ENCODE assay signal across 9 mouse cellular contexts in the genomic region with DNA sequence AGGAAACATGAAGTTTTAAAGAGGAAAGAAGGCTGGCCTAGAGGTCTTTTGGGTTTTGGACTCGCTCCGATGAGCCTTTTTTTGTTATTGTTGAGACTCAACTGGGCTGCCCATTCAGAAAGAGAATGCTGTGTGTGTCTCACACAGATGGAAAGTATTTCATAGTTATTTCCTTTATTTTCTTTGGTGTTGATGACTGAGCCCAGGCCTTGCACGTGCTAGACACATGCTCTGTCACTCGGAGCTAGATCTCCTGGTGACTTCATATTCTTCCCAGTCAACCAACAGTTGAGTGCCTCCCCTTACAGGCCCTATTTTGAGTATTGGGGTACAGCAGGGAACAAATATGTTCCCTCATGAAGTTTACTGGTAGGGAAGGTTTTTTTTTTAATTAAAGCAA. TPM values are rescaled to one million over a fixed set of nuclear protein-coding genes. Genes with fewer than 3 reads are reported as not detected.
DNase-seq lines count a peak whose midpoint lies in the region; ATAC-seq and TF ChIP-seq lines count a peak whose summit lies in the region.
"Had no signal": no experiment of that assay in that cellular context is flagged by ENCODE, and none has a peak within 500 bp of the region (broad histone marks: within the 10 kb centered on the region; RNA-seq: fewer than 3 reads in every experiment).

No protein-coding gene starts in this region.

- no peak for TF ChIP-seq CTCF in left cerebral cortex, adult 2 months (IDR thresholded peaks at IDR 0.05)

- WGBS in embryonic facial prominence, embryonic 12.5 days: 65% methylated on average over 4 of the region's 4 CpGs
- WGBS in intestine, embryonic 16.5 days: 57% methylated on average over 4 of the region's 4 CpGs
- 71% methylated on average over 4 of the region's 4 CpGs for WGBS in neural tube, embryonic 13.5 days

- no peaks in the 10 kb centered on the region for H3K9me3 ChIP-seq in embryonic facial prominence, embryonic 12.5 days
- no peaks in the 10 kb centered on the region for H3K9me3 ChIP-seq in intestine, embryonic 16.5 days (ENCODE audit: control insufficient read depth, low read length)
- H3K9me3 ChIP-seq in neural tube, embryonic 13.5 days: no peaks in the 10 kb centered on the region

- H3K4me1 ChIP-seq in embryonic facial prominence, embryonic 12.5 days: peaks cover 12% of the 10 kb centered on the region
- peaks cover 13% of the 10 kb centered on the region for H3K4me1 ChIP-seq in intestine, embryonic 16.5 days (ENCODE audit: control insufficient read depth, insufficient read depth, low read length)
- peaks cover 24% of the 10 kb centered on the region for H3K4me1 ChIP-seq in neural tube, embryonic 13.5 days (replicated peaks)

- peaks cover 35% of the 10 kb centered on the region for H3K36me3 ChIP-seq in embryonic facial prominence, embryonic 12.5 days
- H3K36me3 ChIP-seq in intestine, embryonic 16.5 days (ENCODE audit: control insufficient read depth, insufficient read depth, low read length): peaks cover 7% of the 10 kb centered on the region; the same call in 1 of the 2 replicates
- peaks cover 30% of the 10 kb centered on the region for H3K36me3 ChIP-seq in neural tube, embryonic 13.5 days

- DNase-seq in left cerebral cortex, adult 2 months (ENCODE audit: extremely low spot score in 1 of 2, low spot score in 2 of 2): no peak
- DNase-seq in left cerebral cortex, adult 8-10 months (ENCODE audit: low spot score in 2 of 2): no peak
- no peak for DNase-seq in left cerebral cortex, adult 18-20 months (ENCODE audit: low spot score in 2 of 2)
- no peak for DNase-seq in embryo, embryonic 9.5 days (ENCODE audit: extremely low spot score)
- DNase-seq in c-Kit-positive CD71-positive TER-119-positive erythroid progenitor cells, embryonic 14.5 days (ENCODE audit: low spot score): no peak
- DNase-seq: adrenal gland, postnatal 36 days had no signal

- H3K4me2 ChIP-seq in embryonic facial prominence, embryonic 12.5 days (replicated peaks): peak overlapping the region; percentile 78
- H3K4me2 ChIP-seq in intestine, embryonic 16.5 days (ENCODE audit: low read depth, low read length): peak overlapping the region; percentile 81
- peak overlapping the region; percentile 84 for H3K4me2 ChIP-seq in neural tube, embryonic 13.5 days

- H3K4me3 ChIP-seq in left cerebral cortex, adult 2 months: peak overlapping the region; percentile 72
- H3K4me3 ChIP-seq in embryonic facial prominence, embryonic 12.5 days: peak overlapping the region; percentile 92
- peak overlapping the region; percentile 94 for H3K4me3 ChIP-seq in intestine, embryonic 16.5 days (ENCODE audit: low read length)
- H3K4me3 ChIP-seq in neural tube, embryonic 13.5 days: peak overlapping the region; percentile 80

- H3K27me3 ChIP-seq in embryonic facial prominence, embryonic 12.5 days: no peaks in the 10 kb centered on the region
- no peaks in the 10 kb centered on the region for H3K27me3 ChIP-seq in intestine, embryonic 16.5 days (replicated peaks; ENCODE audit: control insufficient read depth, insufficient read depth, low read length)
- no peaks in the 10 kb centered on the region for H3K27me3 ChIP-seq in neural tube, embryonic 13.5 days

- ATAC-seq in embryonic facial prominence, embryonic 12.5 days (ENCODE audit: insufficient number of reproducible peaks, insufficient read depth, low FRiP score, low TSS enrichment): no peak
- no peak for ATAC-seq in intestine, embryonic 16.5 days
- no peak for ATAC-seq in neural tube, embryonic 13.5 days (ENCODE audit: low read depth)

- H3K9ac ChIP-seq in embryonic facial prominence, embryonic 12.5 days: peak overlapping the region; percentile 85; the same call in 1 of the 2 replicates
- peak overlapping the region; percentile 91; the same call in 1 of the 2 replicates for H3K9ac ChIP-seq in intestine, embryonic 16.5 days (ENCODE audit: low read depth, low read length)
- H3K9ac ChIP-seq in neural tube, embryonic 13.5 days: no peak overlapping the region

- no peak overlapping the region for H3K27ac ChIP-seq in left cerebral cortex, adult 2 months
- no peak overlapping the region for H3K27ac ChIP-seq in embryonic facial prominence, embryonic 12.5 days
- H3K27ac ChIP-seq in intestine, embryonic 16.5 days (ENCODE audit: low read length): no peak overlapping the region
- no peak overlapping the region for H3K27ac ChIP-seq in neural tube, embryonic 13.5 days (replicated peaks)

- intact Hi-C loops in left cerebral cortex, adult 2 months (cut with DNase I): no loop called here

RNA-seq across cellular contexts. Expression of a gene that starts 1.0 kb away (rescaled TPM):
- total RNA-seq in left cerebral cortex, adult 2 months (2021): 10 to 100 TPM; 26.0 to 27.2 TPM
- 10 to 100 TPM; 19.4 to 25.3 (median 24.4) TPM for total RNA-seq in left cerebral cortex, adult 8-10 months (2022)
- polyA plus RNA-seq in embryonic facial prominence, embryonic 12.5 days (2016; fragmentation: Nextera tagmentation; extraction: Ambion mirVana): 60.6 and 62.2 TPM in 2 replicates
- polyA plus RNA-seq in intestine, embryonic 16.5 days (2015; fragmentation: Nextera tagmentation; extraction: Ambion mirVana): 36.2 and 41.4 TPM in 2 replicates
- polyA plus RNA-seq in neural tube, embryonic 13.5 days (2015; fragmentation: Nextera tagmentation; extraction: Ambion mirVana): 40.2 and 49.8 TPM in 2 replicates
- total RNA-seq in left cerebral cortex, adult 18-20 months (2021): 10 to 100 TPM; 30.4 to 33.5 TPM

RNA-seq across cellular contexts. Expression of a gene that starts 47.2 kb away (rescaled TPM):
- 100 to 1,000 TPM; 372 to 402 TPM for total RNA-seq in left cerebral cortex, adult 2 months (2021)
- total RNA-seq in left cerebral cortex, adult 8-10 months (2022): 100 to 1,000 TPM; 355 to 437 (median 395) TPM
- polyA plus RNA-seq in embryonic facial prominence, embryonic 12.5 days (2016; fragmentation: Nextera tagmentation; extraction: Ambion mirVana): 61.8 and 64.1 TPM in 2 replicates
- 33.5 and 33.8 TPM in 2 replicates for polyA plus RNA-seq in intestine, embryonic 16.5 days (2015; fragmentation: Nextera tagmentation; extraction: Ambion mirVana)
- polyA plus RNA-seq in neural tube, embryonic 13.5 days (2015; fragmentation: Nextera tagmentation; extraction: Ambion mirVana): 60.9 and 74.4 TPM in 2 replicates
- total RNA-seq in left cerebral cortex, adult 18-20 months (2021): 100 to 1,000 TPM; 393 to 415 TPM

RNA-seq across cellular contexts. Expression of a gene that starts 59.1 kb away (rescaled TPM):
- total RNA-seq in left cerebral cortex, adult 2 months (2021): 10 to 100 TPM; 32.4 to 37.3 TPM
- 10 to 100 TPM; 31.4 to 36.4 (median 33.8) TPM for total RNA-seq in left cerebral cortex, adult 8-10 months (2022)
- 6.4 TPM in 2 replicates for polyA plus RNA-seq in embryonic facial prominence, embryonic 12.5 days (2016; fragmentation: Nextera tagmentation; extraction: Ambion mirVana)
- 3.1 and 4.0 TPM in 2 replicates for polyA plus RNA-seq in intestine, embryonic 16.5 days (2015; fragmentation: Nextera tagmentation; extraction: Ambion mirVana)
- 8.4 and 8.9 TPM in 2 replicates for polyA plus RNA-seq in neural tube, embryonic 13.5 days (2015; fragmentation: Nextera tagmentation; extraction: Ambion mirVana)
- 10 to 100 TPM; 35.1 to 36.0 TPM for total RNA-seq in left cerebral cortex, adult 18-20 months (2021)
